Mouse (Mus musculus) midbrain, embryonic 11.5 days (tissue): ENCODE measurements around the gene Gm28363. TPM values are rescaled to one million over a fixed set of nuclear protein-coding genes. Genes with fewer than 3 reads are reported as not detected.
"Not testable (repeated sequence)": the region's sequence is repeated elsewhere in the genome, so short reads cannot be mapped to it uniquely, and the experiment has no call there.

Experiments
- ATAC-seq: fragments of 200-750 bp; cut with Nextera tagmentation; 2 replicates; pipeline ENCODE4 v1.8.0; 2017; ENCODE audit warnings: moderate TSS enrichment, moderate library complexity; ENCODE audit not compliant: low FRiP score
- DNase-seq: peaks from one replicate; pipeline ENCODE4 v3.0.0; 2015; ENCODE audit warnings: low spot score; ENCODE audit errors: missing footprints
- H3K27ac ChIP-seq: fragments of 300-500 bp; sonication (generic); 2 replicates; pipeline ENCODE4 v1.5.1; 2014; ENCODE audit warnings: low read depth, low read length
- H3K27me3 ChIP-seq: fragments of 300-500 bp; sonication (generic); 2 replicates; pipeline ENCODE4 v1.6.1; 2014; ENCODE audit warnings: mild to moderate bottlenecking, low read length, moderate library complexity, mixed read lengths; ENCODE audit not compliant: control insufficient read depth, insufficient read depth
- H3K36me3 ChIP-seq: fragments of 300-500 bp; sonication (generic); 2 replicates; pipeline ENCODE4 v1.6.1; 2014; ENCODE audit warnings: mild to moderate bottlenecking, low read length, moderate library complexity, mixed read lengths; ENCODE audit not compliant: control insufficient read depth, insufficient read depth
- H3K4me1 ChIP-seq: fragments of 300-500 bp; sonication (generic); 2 replicates; pipeline ENCODE4 v1.6.1; 2014; ENCODE audit warnings: low read length; ENCODE audit not compliant: control insufficient read depth, insufficient read depth
- H3K4me2 ChIP-seq: fragments of 300-500 bp; sonication (generic); 2 replicates; pipeline ENCODE4 v1.6.1; 2014; ENCODE audit warnings: mild to moderate bottlenecking, moderate library complexity
- H3K4me3 ChIP-seq: fragments of 300-500 bp; sonication (generic); 2 replicates; pipeline ENCODE4 v1.5.1; 2014; ENCODE audit warnings: low read depth, low read length
- H3K9ac ChIP-seq: fragments of 300-500 bp; sonication (generic); 2 replicates; pipeline ENCODE4 v1.6.1; 2014; ENCODE audit warnings: low read length
- H3K9me3 ChIP-seq: fragments of 300-500 bp; sonication (generic); 2 replicates; pipeline ENCODE4 v1.6.1; 2016; ENCODE audit warnings: low read length; ENCODE audit not compliant: control insufficient read depth
- WGBS: fragments of 180-500 bp; shearing (Covaris S2); extraction: QIAGEN DNeasy Blood & Tissue Kit; methylation state at CpG from one replicate; pipeline ENCODE4 v1.1.7; 2014; 5-methylcytosine and 5-hydroxymethylcytosine counted together
- polyA plus RNA-seq: library from polyadenylated mRNA; unstranded; fragments of >200 nt; fragmentation: Nextera tagmentation; extraction: Ambion mirVana; gene quantifications from 2 replicates; pipeline ENCODE4 v1.2.1, GENCODE M21; 2014

Gene Gm28363
- not detected in 2 replicates for polyA plus RNA-seq

GRCm38 (mm10) chr1:117696831-117697230, at the start of gene Gm28363:
Gene Gm28363, plus strand, starts transcription at chr1:117697131.
- not testable (repeated sequence) for H3K9ac ChIP-seq, ATAC-seq, H3K4me1 ChIP-seq, H3K4me2 ChIP-seq, DNase-seq, H3K27me3 ChIP-seq, H3K4me3 ChIP-seq, H3K27ac ChIP-seq, H3K36me3 ChIP-seq, H3K9me3 ChIP-seq
- 70% methylated on average over 2 of the region's 2 CpGs for WGBS

GRCm38 (mm10) chr1:117650236-117650635, 46.7 kb upstream of the Gm28363 start:
- H3K36me3 ChIP-seq, H3K9me3 ChIP-seq, ATAC-seq, H3K4me2 ChIP-seq, DNase-seq, H3K4me1 ChIP-seq, H3K27ac ChIP-seq, H3K9ac ChIP-seq, H3K27me3 ChIP-seq, H3K4me3 ChIP-seq: not testable (repeated sequence)
- WGBS: 80% methylated on average over 1 of the region's 1 CpGs

Other genes starting within 250 kb of the Gm28363 start
- not detected in 2 replicates for gene B020011L13Rik, start 84.0 kb downstream of the Gm28363 start, polyA plus RNA-seq
- not detected in 2 replicates for gene Gm28360, start 132.9 kb downstream of the Gm28363 start, polyA plus RNA-seq
- not detected in 2 replicates for gene Gm28168, start 230.9 kb downstream of the Gm28363 start, polyA plus RNA-seq